ENCODE assay signal across 30 mouse cellular contexts in the genomic region with DNA sequence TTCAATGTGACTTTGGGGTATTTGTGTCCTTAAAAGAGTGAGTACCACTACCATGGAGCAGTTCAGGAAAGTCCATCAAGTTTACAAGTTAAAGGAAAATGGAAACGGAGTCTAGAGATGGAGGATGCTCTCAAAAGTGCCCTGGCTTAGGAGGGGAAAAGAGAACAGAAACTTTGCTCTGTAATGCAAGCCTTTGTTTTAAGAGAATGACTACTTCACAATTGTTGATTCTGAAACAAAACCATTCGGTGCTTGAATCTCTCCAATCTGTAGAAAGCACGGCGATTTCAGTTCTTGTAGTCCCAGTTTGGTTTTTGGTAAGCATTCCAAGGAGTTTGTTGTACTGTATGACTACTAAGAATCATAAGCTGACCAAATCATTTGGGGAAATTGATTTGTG.
"Had no signal": no experiment of that assay in that cellular context is flagged by ENCODE, and none has a peak within 500 bp of the region (broad histone marks: within the 10 kb centered on the region; RNA-seq: fewer than 3 reads in every experiment).

No protein-coding gene starts in this region.

- H3K27ac ChIP-seq: limb, embryonic 10.5 days; limb, embryonic 12.5 days; limb, embryonic 13.5 days; limb, embryonic 15.5 days; liver, embryonic 12.5 days; liver, embryonic 13.5 days; liver, embryonic 14.5 days; liver, embryonic 15.5 days; lung, embryonic 15.5 days; macrophage; midbrain, embryonic 10.5 days; midbrain, embryonic 12.5 days; midbrain, embryonic 13.5 days; midbrain, embryonic 15.5 days; neural tube, embryonic 12.5 days had no signal

- H3K4me1 ChIP-seq: limb, embryonic 10.5 days; liver, embryonic 12.5 days; liver, embryonic 13.5 days; liver, embryonic 15.5 days; megakaryocyte, embryonic 14.5 days; neural tube, embryonic 12.5 days had no signal

- H3K27me3 ChIP-seq: limb, embryonic 12.5 days; limb, embryonic 13.5 days; limb, embryonic 15.5 days; liver, embryonic 12.5 days; liver, embryonic 13.5 days; liver, embryonic 15.5 days; lung, embryonic 15.5 days; megakaryocyte, embryonic 14.5 days; midbrain, embryonic 12.5 days; midbrain, embryonic 13.5 days; midbrain, embryonic 15.5 days; neural tube, embryonic 12.5 days had no signal

- DNase-seq: left cerebral cortex, postnatal 4 days; liver; liver, embryonic 13.5 days; liver, postnatal 0 days; lung, adult 18-20 months; lung, adult 2 months; lung, embryonic 14.5 days; lung, postnatal 10 days; lung, postnatal 14 days; lung, postnatal 36 days; lung, postnatal 4 days; midbrain, embryonic 14.5 days had no signal

- H3K9me3 ChIP-seq: limb, embryonic 10.5 days; limb, embryonic 12.5 days; limb, embryonic 13.5 days; limb, embryonic 15.5 days; liver, embryonic 12.5 days; liver, embryonic 13.5 days; liver, embryonic 15.5 days; lung, embryonic 15.5 days; megakaryocyte, embryonic 14.5 days; midbrain, embryonic 10.5 days; midbrain, embryonic 12.5 days; midbrain, embryonic 13.5 days; midbrain, embryonic 15.5 days; neural tube, embryonic 12.5 days had no signal

- H3K4me2 ChIP-seq: limb, embryonic 12.5 days; limb, embryonic 13.5 days; limb, embryonic 15.5 days; liver, embryonic 11.5 days; liver, embryonic 12.5 days; liver, embryonic 13.5 days; liver, embryonic 15.5 days; lung, embryonic 14.5 days; lung, embryonic 15.5 days; midbrain, embryonic 11.5 days; midbrain, embryonic 12.5 days; midbrain, embryonic 13.5 days; midbrain, embryonic 15.5 days; neural tube, embryonic 12.5 days had no signal

- H3K36me3 ChIP-seq: limb, embryonic 10.5 days; limb, embryonic 12.5 days; limb, embryonic 13.5 days; limb, embryonic 15.5 days; liver, embryonic 12.5 days; liver, embryonic 13.5 days; liver, embryonic 15.5 days; lung, embryonic 15.5 days; midbrain, embryonic 10.5 days; midbrain, embryonic 12.5 days; midbrain, embryonic 13.5 days; midbrain, embryonic 15.5 days; neural tube, embryonic 12.5 days had no signal

- H3K4me3 ChIP-seq: limb, embryonic 10.5 days; limb, embryonic 12.5 days; limb, embryonic 13.5 days; limb, embryonic 15.5 days; liver, embryonic 12.5 days; liver, embryonic 13.5 days; liver, embryonic 15.5 days; lung, embryonic 15.5 days; megakaryocyte, embryonic 14.5 days; midbrain, embryonic 10.5 days; midbrain, embryonic 12.5 days; midbrain, embryonic 13.5 days; midbrain, embryonic 15.5 days; myocyte; neural tube, embryonic 12.5 days had no signal

- H3K9ac ChIP-seq: limb, embryonic 12.5 days; limb, embryonic 13.5 days; limb, embryonic 15.5 days; liver, embryonic 12.5 days; liver, embryonic 13.5 days; liver, embryonic 14.5 days; liver, embryonic 15.5 days; liver, postnatal 0 days; lung, embryonic 14.5 days; lung, embryonic 15.5 days; midbrain, embryonic 12.5 days; midbrain, embryonic 13.5 days; midbrain, embryonic 15.5 days; neural tube, embryonic 12.5 days had no signal
